Mouse (Mus musculus) kidney, embryonic 16.5 days (tissue): ENCODE measurements around the gene Cdk19. TPM values are rescaled to one million over a fixed set of nuclear protein-coding genes. Genes with fewer than 3 reads are reported as not detected.
"Not testable (repeated sequence)": the region's sequence is repeated elsewhere in the genome, so short reads cannot be mapped to it uniquely, and the experiment has no call there.

Experiments used
- ATAC-seq: fragments of 200-750 bp; cut with Nextera tagmentation; 2 replicates; pipeline ENCODE4 v1.8.0; 2017; ENCODE audit warnings: moderate TSS enrichment; ENCODE audit not compliant: low FRiP score, low TSS enrichment
- H3K27ac ChIP-seq: fragments of 300-500 bp; sonication (generic); 2 replicates; pipeline ENCODE4 v1.5.1; 2014; ENCODE audit warnings: low read length
- H3K27me3 ChIP-seq: fragments of 300-500 bp; sonication (generic); 2 replicates; pipeline ENCODE4 v1.6.1; 2014; ENCODE audit warnings: low read length, control low read depth, mixed read lengths; ENCODE audit not compliant: insufficient read depth
- H3K36me3 ChIP-seq: fragments of 300-500 bp; sonication (generic); 2 replicates; pipeline ENCODE4 v1.6.1; 2014; ENCODE audit warnings: low read length, control low read depth, mixed read lengths; ENCODE audit not compliant: insufficient read depth
- H3K4me1 ChIP-seq: fragments of 300-500 bp; sonication (generic); 2 replicates; pipeline ENCODE4 v1.6.1; 2014; ENCODE audit warnings: low read length, control low read depth, mixed read lengths; ENCODE audit not compliant: insufficient read depth
- H3K4me2 ChIP-seq: fragments of 300-500 bp; sonication (generic); replicated peaks from 2 replicates; pipeline ENCODE4 v1.6.1; 2014; ENCODE audit warnings: low read depth, low read length
- H3K4me3 ChIP-seq: fragments of 300-500 bp; sonication (generic); 2 replicates; pipeline ENCODE4 v1.5.1; 2014; ENCODE audit warnings: mild to moderate bottlenecking, low read length
- H3K9ac ChIP-seq: fragments of 300-500 bp; sonication (generic); replicated peaks from 2 replicates; pipeline ENCODE4 v1.6.1; 2014; ENCODE audit warnings: low read length
- H3K9me3 ChIP-seq: fragments of 300-500 bp; sonication (generic); 2 replicates; pipeline ENCODE4 v1.6.1; 2016; ENCODE audit warnings: low read length, control low read depth
- WGBS: fragments of 180-500 bp; shearing (Covaris S2); extraction: QIAGEN DNeasy Blood & Tissue Kit; methylation state at CpG from one replicate; pipeline ENCODE4 v1.1.7; 2014; 5-methylcytosine and 5-hydroxymethylcytosine counted together
- polyA plus RNA-seq: library from polyadenylated mRNA; unstranded; fragments of >200 nt; fragmentation: Nextera tagmentation; extraction: Ambion mirVana; gene quantifications from 2 replicates; pipeline ENCODE4 v1.2.1, GENCODE M21; 2015

Cdk19 gene
- 9.5 and 10.1 TPM in 2 replicates for polyA plus RNA-seq

DNA sequence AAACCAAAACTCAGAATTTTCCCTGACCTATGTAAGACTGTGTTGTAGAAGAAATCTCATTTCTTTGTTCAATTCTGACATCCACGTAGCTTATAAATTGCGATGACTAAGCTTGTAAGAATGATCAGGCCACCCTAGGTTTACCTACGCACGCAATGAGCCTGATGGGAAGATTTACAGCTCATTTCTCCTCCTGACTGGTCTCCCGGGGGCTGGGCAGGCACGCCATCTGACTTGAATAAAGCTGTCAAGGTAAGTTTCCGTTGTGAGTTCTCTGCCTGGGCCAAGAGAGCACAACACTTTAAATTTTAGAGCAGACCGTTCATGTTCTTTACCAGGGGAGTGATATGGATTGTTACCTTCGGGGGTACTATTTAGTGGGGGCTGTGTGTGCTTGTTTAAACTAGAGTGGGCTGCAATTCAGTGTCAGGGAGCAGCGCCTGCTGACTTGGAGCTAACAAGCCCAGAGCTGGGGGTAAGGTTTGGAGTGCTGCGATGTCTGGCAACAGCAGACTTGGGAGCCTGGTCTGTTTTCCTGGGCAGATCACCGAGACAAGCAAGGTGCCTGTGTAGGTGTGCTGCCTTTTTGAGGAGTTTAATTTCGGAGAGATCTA lies at the start of gene Cdk19:
Gene Cdk19 (plus strand): TSS at position 214 of the 614 bp plus-strand sequence.
- no peaks in the 10 kb centered on the region for H3K27me3 ChIP-seq
- no peak for ATAC-seq
- H3K4me1 ChIP-seq: peaks cover 6% of the 10 kb centered on the region; the same call in 1 of the 2 replicates

DNA sequence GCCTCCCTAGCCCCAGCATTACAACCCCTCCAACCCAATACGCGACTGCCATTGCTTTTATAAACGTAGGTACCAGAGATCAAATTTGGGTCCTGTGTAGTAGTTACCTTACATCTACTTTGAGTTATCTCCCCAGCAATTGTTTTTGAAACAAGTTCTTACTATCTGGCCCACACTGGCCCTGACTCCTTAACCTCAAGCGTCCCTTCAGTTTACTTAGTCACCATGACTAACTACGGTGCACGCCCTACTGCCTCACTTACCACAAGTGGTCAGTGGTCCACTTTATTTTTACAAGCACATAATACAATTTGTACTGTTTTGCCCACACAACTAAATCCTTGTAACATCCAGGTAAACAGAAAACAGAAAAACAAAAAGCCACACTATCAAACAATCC lies 46.7 kb upstream of the Cdk19 start:
- H3K4me3 ChIP-seq: no peak overlapping the region
- WGBS: 87% methylated on average over 6 of the region's 6 CpGs
- ATAC-seq: no peak
- peaks cover 27% of the 10 kb centered on the region for H3K36me3 ChIP-seq
- H3K27me3 ChIP-seq: no peaks in the 10 kb centered on the region
- no peak overlapping the region for H3K4me2 ChIP-seq
- H3K9ac ChIP-seq: no peak overlapping the region
- H3K9me3 ChIP-seq: no peaks in the 10 kb centered on the region
- H3K27ac ChIP-seq: no peak overlapping the region
- peaks cover 20% of the 10 kb centered on the region for H3K4me1 ChIP-seq

More for the DNA sequence above, at the start of gene Cdk19:
- no peak within 1 kb of the TSS for H3K27ac ChIP-seq
- H3K4me2 ChIP-seq: peak within 1 kb of the TSS; percentile 3; the same call in 1 of the 2 replicates
- H3K9ac ChIP-seq: 0 out of 2 replicates have a peak within 1 kb of the TSS, but pooled peaks have one; percentile 22
- peaks cover 4% of the 10 kb centered on the region for H3K9me3 ChIP-seq
- H3K36me3 ChIP-seq: no peaks in the 10 kb centered on the region
- H3K4me3 ChIP-seq: peak within 1 kb of the TSS; percentile 11
- 13% methylated on average over 13 of the region's 13 CpGs for WGBS

DNA sequence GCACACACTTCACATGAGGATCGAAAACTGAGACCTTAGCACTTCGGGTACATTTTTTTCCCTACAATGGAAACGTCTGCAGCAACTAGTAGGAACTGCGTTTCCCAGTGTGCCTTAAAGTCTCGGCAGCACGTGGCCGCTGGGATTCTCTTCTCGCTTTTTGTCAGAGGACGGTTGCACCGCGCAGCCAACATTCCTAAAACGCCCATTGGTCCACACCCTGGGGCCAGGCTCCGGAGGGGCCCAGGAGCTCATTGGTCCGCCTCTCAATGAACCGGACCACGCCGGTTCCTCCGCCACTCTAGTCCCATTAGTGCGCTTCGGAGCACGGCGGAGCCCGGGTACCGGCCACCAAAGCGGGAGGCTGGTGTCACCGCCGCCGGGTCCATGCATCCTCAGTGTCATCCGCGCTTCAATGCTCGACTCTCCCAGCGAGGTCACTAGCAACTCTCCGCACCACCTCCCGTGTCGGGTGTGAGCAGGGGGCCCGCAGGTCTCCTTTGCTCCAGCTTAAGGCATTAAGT lies 38.7 kb upstream of the Cdk19 start:
- Histone ChIP-seq H3K9me3 (no peaks in the 10 kb centered on the region), H3K4me2 (peak overlapping the region; percentile 72), H3K4me1 (peaks cover 33% of the 10 kb centered on the region), H3K27ac (peak overlapping the region; percentile 92), H3K36me3 (no peaks in the 10 kb centered on the region), H3K9ac (peak overlapping the region; percentile 97), H3K4me3 (peak overlapping the region; percentile 93), H3K27me3 (no peaks in the 10 kb centered on the region)
- ATAC-seq: peak; percentile 85
- WGBS: under 1% methylated on average over 36 of the region's 36 CpGs

DNA sequence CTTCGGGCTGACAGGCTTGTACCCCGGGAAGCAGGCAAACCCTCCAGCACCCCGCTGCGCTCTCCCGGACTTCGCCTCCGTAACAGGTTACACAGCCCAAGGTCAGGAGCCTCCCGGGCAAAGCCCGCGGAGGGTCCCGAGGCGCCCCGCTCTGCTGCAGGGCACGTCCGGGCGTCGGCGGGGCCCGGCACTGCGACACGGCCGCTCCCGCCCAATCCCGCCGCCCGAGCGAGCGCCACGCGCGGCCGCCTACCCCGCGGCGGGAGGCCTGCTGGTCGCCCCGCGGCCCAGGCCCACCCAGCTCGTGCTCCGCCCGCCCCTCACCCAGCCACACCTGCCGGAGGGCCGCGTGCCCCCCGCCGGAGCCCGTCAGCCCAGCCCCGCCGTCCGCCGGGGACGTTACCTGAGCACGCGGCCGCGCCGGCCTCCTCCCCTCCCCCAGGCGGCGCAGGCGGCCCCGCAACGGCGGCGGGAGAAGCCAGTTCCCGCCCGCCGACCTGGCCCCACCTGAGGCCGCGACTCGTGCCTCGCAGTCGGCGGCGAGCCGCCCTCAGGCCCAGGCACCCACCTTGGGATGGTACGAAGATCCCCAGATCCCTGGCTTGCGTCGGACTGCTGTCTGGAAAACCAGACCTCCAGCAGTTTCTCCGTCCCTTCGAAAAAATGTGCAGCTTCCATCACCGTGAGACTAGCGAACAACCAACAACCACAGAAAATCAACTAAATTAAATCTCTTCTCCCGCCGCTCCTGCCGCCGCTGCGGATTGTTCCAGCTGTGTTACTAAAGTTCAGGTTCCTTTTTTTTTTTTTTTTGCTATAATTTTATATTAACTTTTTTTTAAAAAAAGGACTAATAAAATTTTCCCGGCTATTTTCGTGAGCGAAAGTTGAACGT lies 37.9 kb upstream of the Cdk19 start:
- H3K4me3 ChIP-seq: peak overlapping the region; percentile 93
- not testable (repeated sequence) for H3K36me3 ChIP-seq, H3K9me3 ChIP-seq, H3K27me3 ChIP-seq
- peak overlapping the region; percentile 92 for H3K27ac ChIP-seq
- peak overlapping the region; percentile 97 for H3K9ac ChIP-seq
- ATAC-seq: peak; percentile 28
- peaks cover 29% of the 10 kb centered on the region for H3K4me1 ChIP-seq
- WGBS: under 1% methylated on average over 70 of the region's 91 CpGs
- peak overlapping the region; percentile 72 for H3K4me2 ChIP-seq

DNA sequence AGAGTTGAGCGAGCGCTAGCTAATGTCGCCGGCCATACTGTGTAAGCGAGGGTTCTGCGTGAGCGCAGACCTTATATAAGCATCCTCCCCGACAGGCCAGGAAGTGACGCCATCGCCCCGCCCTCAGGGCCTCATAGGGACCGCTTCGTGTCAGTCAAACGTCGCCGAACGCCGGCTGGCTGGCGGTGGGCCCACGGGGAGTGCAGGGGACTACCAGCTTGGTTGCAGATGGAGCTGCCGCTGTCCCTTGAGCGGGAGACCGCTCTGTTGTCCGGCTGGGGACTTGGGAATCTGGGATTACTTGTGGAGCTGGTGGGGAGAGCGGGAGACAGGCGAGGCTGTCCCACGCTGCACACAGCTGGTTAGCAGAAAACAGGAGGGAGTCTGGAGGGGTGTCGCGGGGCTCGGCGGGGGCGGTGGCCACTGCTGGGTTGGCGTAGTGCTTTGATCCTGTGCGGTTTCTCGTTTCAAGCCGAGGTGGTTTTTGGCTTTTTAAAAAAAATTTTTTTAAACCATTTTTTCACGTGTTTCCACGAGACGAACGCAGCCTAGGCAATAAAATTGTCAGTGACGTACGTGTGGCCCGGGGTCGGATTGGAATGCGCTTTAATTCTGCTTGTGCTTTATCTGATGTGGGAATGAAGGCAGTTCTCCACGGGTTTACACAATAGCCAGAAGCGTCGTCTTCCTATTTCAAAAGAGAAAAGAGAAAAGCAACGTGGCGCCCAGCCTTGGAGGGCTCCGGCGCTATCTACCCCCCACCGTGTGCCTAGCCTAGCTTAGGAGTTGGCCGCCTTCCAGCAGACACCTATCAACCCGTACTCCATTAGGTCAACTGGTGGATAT lies 37.0 kb upstream of the Cdk19 start, which contains the start of gene Amd1:
Gene Amd1 (minus strand): TSS at position 47 of the 846 bp plus-strand sequence.
- Histone ChIP-seq H3K4me1 (peaks cover 23% of the 10 kb centered on the region), H3K36me3 (no peaks in the 10 kb centered on the region), H3K4me2 (peak within 1 kb of the TSS; percentile 92), H3K9me3 (peaks cover 6% of the 10 kb centered on the region; the same call in 1 of the 2 replicates), H3K4me3 (peak within 1 kb of the TSS; percentile 93), H3K27me3 (no peaks in the 10 kb centered on the region), H3K27ac (peak within 1 kb of the TSS; percentile 92), H3K9ac (peak within 1 kb of the TSS; percentile 97)
- ATAC-seq: peak; percentile 97
- under 1% methylated on average over 55 of the region's 55 CpGs for WGBS

DNA sequence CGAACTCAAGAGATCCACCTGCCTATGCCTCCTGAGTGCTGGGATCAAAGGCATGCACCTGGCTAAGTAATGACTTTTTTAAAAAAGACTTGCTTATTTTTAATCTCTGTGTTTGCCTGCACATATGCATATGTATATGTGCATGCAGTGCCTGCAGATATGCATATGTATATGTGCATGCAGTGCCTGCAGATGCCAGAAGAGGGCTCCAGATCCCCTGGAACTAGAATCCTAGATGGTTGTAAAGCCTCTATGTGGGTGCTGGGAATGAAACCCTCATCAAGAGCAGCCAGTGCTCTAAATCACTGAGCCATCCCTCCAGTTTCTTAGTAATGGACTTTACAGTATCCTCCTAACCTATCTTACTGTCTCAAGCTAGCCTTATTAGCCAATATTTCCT lies 33.4 kb upstream of the Cdk19 start:
- WGBS: 100% methylated on average over 1 of the region's 1 CpGs
- no peak for ATAC-seq

DNA sequence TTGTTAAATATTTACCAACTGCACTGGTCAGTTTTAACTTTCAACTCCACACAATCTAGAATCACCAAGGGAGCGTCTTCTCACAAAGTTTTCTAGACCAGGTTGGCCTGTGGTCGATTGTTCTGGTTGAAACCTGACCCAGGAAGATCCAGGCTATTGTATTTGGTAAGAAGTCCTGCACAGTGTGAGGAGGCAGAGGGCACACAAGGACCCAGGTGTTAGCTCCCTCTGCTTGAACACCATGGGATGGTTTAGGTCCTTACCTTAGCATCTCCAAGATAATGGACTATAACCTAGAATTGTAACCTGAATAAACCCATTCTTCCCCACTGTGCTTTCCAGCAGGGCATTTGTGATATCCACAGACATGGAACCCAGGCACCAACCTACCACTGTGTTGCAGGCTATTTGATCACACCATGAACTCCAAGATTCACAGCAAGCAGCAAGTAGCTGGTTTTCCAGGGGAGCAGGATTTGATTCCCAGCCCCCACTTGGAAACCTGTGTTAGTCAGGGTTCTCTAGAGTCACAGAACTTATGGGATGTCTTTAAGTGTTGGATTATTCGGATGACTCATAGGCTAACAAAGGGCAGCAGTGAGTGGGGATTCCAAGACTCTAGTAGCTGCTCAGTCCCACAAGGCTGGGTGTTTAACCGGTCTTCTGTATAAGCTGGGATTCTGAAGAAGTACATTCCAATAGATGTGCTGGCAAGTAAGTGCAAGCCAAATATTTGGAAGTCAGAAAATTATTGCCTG lies 31.4 kb upstream of the Cdk19 start:
- Histone ChIP-seq H3K4me2 (no peak overlapping the region), H3K9ac (no peak overlapping the region), H3K27me3 (no peaks in the 10 kb centered on the region), H3K36me3 (no peaks in the 10 kb centered on the region), H3K9me3 (peaks cover 6% of the 10 kb centered on the region; the same call in 1 of the 2 replicates), H3K4me1 (no peaks in the 10 kb centered on the region), H3K27ac (no peak overlapping the region), H3K4me3 (no peak overlapping the region)
- no peak for ATAC-seq
- WGBS: 56% methylated on average over 4 of the region's 4 CpGs

More for the DNA sequence above, 33.4 kb upstream of the Cdk19 start:
- Histone ChIP-seq H3K4me3 (no peak overlapping the region), H3K4me2 (no peak overlapping the region), H3K27ac (no peak overlapping the region), H3K36me3 (no peaks in the 10 kb centered on the region), H3K27me3 (no peaks in the 10 kb centered on the region), H3K9ac (no peak overlapping the region), H3K9me3 (peaks cover 6% of the 10 kb centered on the region; the same call in 1 of the 2 replicates), H3K4me1 (no peaks in the 10 kb centered on the region)

DNA sequence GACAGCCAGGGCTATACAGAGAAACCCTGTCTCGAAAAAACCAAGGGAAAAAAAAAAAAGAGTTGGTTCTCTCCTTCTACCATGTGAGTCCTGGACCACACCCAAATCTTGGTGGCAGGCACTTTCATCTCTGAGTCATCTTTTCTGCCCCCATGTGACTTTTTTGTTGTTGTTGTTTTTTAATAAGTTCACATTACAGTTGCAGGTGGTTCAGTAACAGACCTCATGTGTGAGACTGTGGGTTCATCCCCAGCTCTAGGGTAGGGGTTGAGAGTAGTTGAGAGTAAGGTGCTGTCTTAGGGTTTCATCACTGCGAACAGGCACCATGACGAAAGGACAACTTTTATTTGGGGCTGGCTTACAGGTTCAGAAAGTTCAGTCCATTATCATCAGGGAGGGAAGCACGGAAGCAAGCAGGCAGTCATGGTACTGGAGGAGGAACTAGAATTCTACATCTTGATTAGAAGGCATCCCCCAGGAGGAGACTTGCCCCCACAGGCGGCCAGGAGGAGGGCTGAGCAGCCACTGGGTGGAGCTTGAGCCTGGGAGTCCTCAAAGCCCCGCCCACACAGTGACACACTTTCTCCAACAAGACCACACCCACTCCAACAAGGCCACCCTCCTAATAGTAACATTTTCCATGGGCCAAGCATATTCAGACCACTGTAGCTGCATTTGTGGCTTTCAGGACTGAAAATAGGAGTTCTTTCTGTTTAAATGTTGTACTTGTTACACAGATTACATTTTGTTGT lies 29.3 kb upstream of the Cdk19 start:
- Histone ChIP-seq H3K27me3 (no peaks in the 10 kb centered on the region), H3K27ac (no peak overlapping the region), H3K4me1 (no peaks in the 10 kb centered on the region), H3K9ac (no peak overlapping the region), H3K36me3 (no peaks in the 10 kb centered on the region), H3K4me2 (no peak overlapping the region), H3K4me3 (no peak overlapping the region), H3K9me3 (peaks cover 6% of the 10 kb centered on the region; the same call in 1 of the 2 replicates)
- ATAC-seq: no peak
- WGBS: 59% methylated on average over 6 of the region's 6 CpGs
